Mouse (Mus musculus): ENCODE results near the gene Pak6.

GRCm38 (mm10) chr2:118669785-118670184 is 6.7 kb downstream of the Pak6 start:
- TF ChIP-seq TAL1 (IDR thresholded peaks at IDR 0.05; ENCODE audit: low read length) (no peak), GATA1 (IDR thresholded peaks at IDR 0.05; ENCODE audit: low read length) (no peak)
